Mouse (Mus musculus) adipocyte (in vitro differentiated cells): ENCODE results near the gene Myo18b.
A peak's percentile ranks its signal among the peaks of the same experiment; 100 is the strongest.

Experiments used
- DNase-seq: peaks from one replicate; pipeline ENCODE4 v3.0.0-alpha.2; 2016; ENCODE audit warnings: low spot score

The Myo18b gene

GRCm38 (mm10) chr5:112876846-112877390, 19.2 kb downstream of the Myo18b start:
- no peak for DNase-seq

GRCm38 (mm10) chr5:112872999-112873398, 23.2 kb downstream of the Myo18b start:
- DNase-seq = no peak

GRCm38 (mm10) chr5:112870729-112871128, 25.4 kb downstream of the Myo18b start:
- peak; percentile 18 for DNase-seq

GRCm38 (mm10) chr5:112868620-112869019, 27.5 kb downstream of the Myo18b start:
- no peak for DNase-seq

GRCm38 (mm10) chr5:112864719-112865367, 31.3 kb downstream of the Myo18b start:
- DNase-seq = no peak

GRCm38 (mm10) chr5:112859379-112860035, 36.7 kb downstream of the Myo18b start:
- DNase-seq = no peak

GRCm38 (mm10) chr5:112853179-112853578, 43.0 kb downstream of the Myo18b start:
- DNase-seq = no peak

GRCm38 (mm10) chr5:112851389-112851788, 44.8 kb downstream of the Myo18b start:
- DNase-seq = no peak

GRCm38 (mm10) chr5:112848586-112849280, 47.4 kb downstream of the Myo18b start:
- DNase-seq = no peak

GRCm38 (mm10) chr5:112847985-112848542, 48.1 kb downstream of the Myo18b start:
- no peak for DNase-seq

- DNase-seq = no peak
Measured at GRCm38 (mm10) chr5:112846146-112846545, 50.0 kb downstream of the Myo18b start.

GRCm38 (mm10) chr5:112844460-112844859, 51.7 kb downstream of the Myo18b start:
- no peak for DNase-seq

GRCm38 (mm10) chr5:112843676-112844257, 52.4 kb downstream of the Myo18b start:
- DNase-seq = no peak

GRCm38 (mm10) chr5:112842696-112843095, 53.5 kb downstream of the Myo18b start:
- no peak for DNase-seq

- DNase-seq = no peak
Measured at GRCm38 (mm10) chr5:112841850-112842249, 54.3 kb downstream of the Myo18b start.

- DNase-seq = no peak
Measured at GRCm38 (mm10) chr5:112834896-112835295, 61.3 kb downstream of the Myo18b start.

GRCm38 (mm10) chr5:112833866-112834265, 62.3 kb downstream of the Myo18b start:
- no peak for DNase-seq

- DNase-seq = no peak
Measured at GRCm38 (mm10) chr5:112825091-112825794, 70.9 kb downstream of the Myo18b start.

GRCm38 (mm10) chr5:112824376-112824775, 71.8 kb downstream of the Myo18b start:
- no peak for DNase-seq

GRCm38 (mm10) chr5:112822426-112822825, 73.7 kb downstream of the Myo18b start:
- no peak for DNase-seq

- DNase-seq = no peak
Measured at GRCm38 (mm10) chr5:112815051-112815450, 81.1 kb downstream of the Myo18b start.
